Comparison of ENCODE assay signal across 9 mouse cellular contexts in genomic region chr10:63065561-63065960, GRCm38 (mm10). TPM values are rescaled to one million over a fixed set of nuclear protein-coding genes. Genes with fewer than 3 reads are reported as not detected.
"Had no signal": no experiment of that assay in that cellular context is flagged by ENCODE, and none has a peak within 500 bp of the region (broad histone marks: within the 10 kb centered on the region; RNA-seq: fewer than 3 reads in every experiment).

No protein-coding gene starts in this region.

- H3K27me3 ChIP-seq: kidney, embryonic 15.5 days; liver, embryonic 15.5 days had no signal

- H3K9ac ChIP-seq: kidney, embryonic 15.5 days; limb, embryonic 12.5 days; liver, embryonic 15.5 days had no signal

- H3K27ac ChIP-seq: kidney, embryonic 15.5 days; layer of hippocampus, adult 2 months; limb, embryonic 12.5 days; liver, embryonic 15.5 days had no signal

- H3K4me3 ChIP-seq: kidney, embryonic 15.5 days; layer of hippocampus, adult 2 months; limb, embryonic 12.5 days; liver, embryonic 15.5 days had no signal

- H3K4me1 ChIP-seq: limb, embryonic 12.5 days had no signal

- H3K4me2 ChIP-seq: kidney, embryonic 15.5 days; limb, embryonic 12.5 days; liver, embryonic 15.5 days had no signal

- H3K9me3 ChIP-seq: kidney, embryonic 15.5 days; limb, embryonic 12.5 days; liver, embryonic 15.5 days had no signal

- H3K36me3 ChIP-seq: kidney, embryonic 15.5 days; limb, embryonic 12.5 days; liver, embryonic 15.5 days had no signal

RNA-seq across cellular contexts. Expression of gene Atoh7, which starts 33.9 kb away (rescaled TPM):
- total RNA-seq: megakaryocyte progenitor cell, adult 5-6 weeks; neutrophil, adult 5-6 weeks had no signal
- polyA plus RNA-seq: kidney, embryonic 15.5 days; liver, embryonic 15.5 days; lung, adult 2 months; lung, postnatal 0 days; stomach, embryonic 14.5 days had no signal

RNA-seq across cellular contexts. Expression of gene Pbld2, which starts 41.4 kb away (rescaled TPM):
- total RNA-seq: megakaryocyte progenitor cell, adult 5-6 weeks had no signal
